Mouse (Mus musculus): ENCODE data around the gene Hist1h4m. TPM values are rescaled to one million over a fixed set of nuclear protein-coding genes. Genes with fewer than 3 reads are reported as not detected.

The Hist1h4m gene
- polyA plus RNA-seq, 1 experiment from 2014 or later: not detected

- peak overlapping the region; percentile 38; the same call in 1 of the 2 replicates for H3K4me2 ChIP-seq
Observed at GRCm38 (mm10) chr13:21852215-21852945, 40.8 kb downstream of the Hist1h4m start.

GRCm38 (mm10) chr13:21855146-21855545, 43.6 kb downstream of the Hist1h4m start:
- peak overlapping the region; percentile 55 for H3K4me2 ChIP-seq
- no peaks in the 10 kb centered on the region for H3K27me3 ChIP-seq
- H3K36me3 ChIP-seq: no peaks in the 10 kb centered on the region
- peak overlapping the region; percentile 47 for H3K4me3 ChIP-seq
- no peaks in the 10 kb centered on the region for H3K9me3 ChIP-seq (replicated peaks)
- peaks cover 15% of the 10 kb centered on the region for H3K4me1 ChIP-seq (replicated peaks)
- H3K27ac ChIP-seq: no peak overlapping the region
- H3K9ac ChIP-seq: no peak overlapping the region
- peak; percentile 50; the same call in 1 of the 2 replicates for ATAC-seq (replicated peaks; ENCODE audit: insufficient number of reproducible peaks, insufficient read depth, low FRiP score, low read depth)
- 5% methylated on average over 11 of the region's 11 CpGs for WGBS

More at GRCm38 (mm10) chr13:21852215-21852945, 40.8 kb downstream of the Hist1h4m start:
- WGBS: 37% methylated on average over 3 of the region's 3 CpGs
- Histone ChIP-seq H3K9me3 (replicated peaks) (no peaks in the 10 kb centered on the region), H3K4me3 (no peak overlapping the region), H3K36me3 (no peaks in the 10 kb centered on the region), H3K27ac (peak overlapping the region; percentile 82), H3K27me3 (no peaks in the 10 kb centered on the region), H3K9ac (no peak overlapping the region), H3K4me1 (replicated peaks) (peaks cover 15% of the 10 kb centered on the region)
- peak; percentile 71; the same call in 1 of the 2 replicates for ATAC-seq (replicated peaks; ENCODE audit: insufficient number of reproducible peaks, insufficient read depth, low FRiP score, low read depth)

DNA sequence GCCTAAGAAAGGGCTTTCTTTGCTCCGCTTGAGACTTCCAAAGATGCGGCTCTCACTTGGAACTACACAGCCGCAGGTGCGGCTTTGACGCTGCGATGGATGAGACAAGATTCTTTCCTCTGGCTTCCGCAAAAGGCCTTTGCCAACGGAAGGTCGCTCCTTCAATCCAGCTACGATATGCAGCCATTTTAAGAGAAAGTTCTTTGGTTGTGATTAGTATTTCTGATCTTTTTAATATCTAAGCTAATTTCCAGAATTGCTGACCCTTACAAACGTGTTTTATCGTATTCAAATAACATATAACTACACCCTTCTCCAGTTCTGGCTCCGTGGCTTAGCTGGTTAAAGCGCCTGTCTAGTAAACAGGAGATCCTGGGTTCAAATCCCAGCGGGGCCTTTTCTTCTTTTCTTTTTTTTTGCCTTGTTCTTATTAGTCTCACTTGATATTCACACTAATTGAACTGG, 44.2 kb downstream of the Hist1h4m start:
- no peaks in the 10 kb centered on the region for H3K27me3 ChIP-seq
- 4% methylated on average over 15 of the region's 15 CpGs for WGBS
- H3K27ac ChIP-seq: no peak overlapping the region
- ATAC-seq (replicated peaks; ENCODE audit: insufficient number of reproducible peaks, insufficient read depth, low FRiP score, low read depth): no peak
- peak overlapping the region; percentile 16; the same call in 1 of the 2 replicates for H3K9ac ChIP-seq
- H3K4me3 ChIP-seq: peak overlapping the region; percentile 47
- H3K4me2 ChIP-seq: peak overlapping the region; percentile 55
- no peaks in the 10 kb centered on the region for H3K9me3 ChIP-seq (replicated peaks)
- H3K4me1 ChIP-seq (replicated peaks): peaks cover 15% of the 10 kb centered on the region
- H3K36me3 ChIP-seq: no peaks in the 10 kb centered on the region

DNA sequence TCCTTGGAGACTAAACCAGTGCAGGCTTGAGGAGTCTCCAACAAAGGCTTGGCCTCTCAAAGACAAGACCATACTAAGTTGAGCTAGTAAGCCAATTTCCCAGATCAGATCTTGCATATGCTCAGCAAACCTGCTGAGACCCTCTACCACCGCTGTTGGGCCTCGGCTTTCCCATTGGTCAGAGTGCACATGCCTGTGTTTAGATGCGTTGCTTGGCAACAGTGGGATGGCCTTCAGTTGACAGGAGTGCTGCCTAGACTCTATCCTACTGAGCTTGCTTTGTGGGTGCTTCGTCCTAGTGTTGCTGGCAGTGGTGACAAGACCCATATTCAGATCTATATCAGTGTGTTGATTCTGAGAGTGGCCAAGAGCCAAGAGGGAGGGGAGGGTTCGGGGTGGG, 50.1 kb downstream of the Hist1h4m start:
- Histone ChIP-seq H3K27ac (no peak overlapping the region), H3K9me3 (replicated peaks) (no peaks in the 10 kb centered on the region), H3K9ac (no peak overlapping the region), H3K4me3 (no peak overlapping the region), H3K4me1 (replicated peaks) (no peaks in the 10 kb centered on the region), H3K4me2 (no peak overlapping the region), H3K27me3 (no peaks in the 10 kb centered on the region), H3K36me3 (no peaks in the 10 kb centered on the region)
- 19% methylated on average over 5 of the region's 5 CpGs for WGBS
- no peak for ATAC-seq (replicated peaks; ENCODE audit: insufficient number of reproducible peaks, insufficient read depth, low FRiP score, low read depth)

Small RNA genes lying within 50 kb of the gene (microRNA-seq; reads per million reads assigned to microRNA genes)
- not detected for gene Gm19658
- not detected for gene Gm44346
- not detected for gene Gm44466

Other genes with a start within 250 kb of the Hist1h4m start
- not detected in 2 replicates for gene Olfr1364, start 230.0 kb upstream of the Hist1h4m start, polyA plus RNA-seq (2015; fragmentation: Nextera tagmentation; extraction: Ambion mirVana)
- not detected in 2 replicates for gene Olfr1362, start 197.7 kb upstream of the Hist1h4m start, polyA plus RNA-seq (2015; fragmentation: Nextera tagmentation; extraction: Ambion mirVana)
- gene Olfr11, start 169.2 kb upstream of the Hist1h4m start, polyA plus RNA-seq (2015; fragmentation: Nextera tagmentation; extraction: Ambion mirVana): not detected in 2 replicates
- gene Olfr1361, start 148.4 kb upstream of the Hist1h4m start, polyA plus RNA-seq (2015; fragmentation: Nextera tagmentation; extraction: Ambion mirVana): not detected in 2 replicates
- not detected in 2 replicates for gene Olfr1360, start 134.3 kb upstream of the Hist1h4m start, polyA plus RNA-seq (2015; fragmentation: Nextera tagmentation; extraction: Ambion mirVana)
- gene Olfr1359, start 113.6 kb upstream of the Hist1h4m start, polyA plus RNA-seq (2015; fragmentation: Nextera tagmentation; extraction: Ambion mirVana): not detected in 2 replicates
- gene Hist1h2bl, start 95.6 kb upstream of the Hist1h4m start, polyA plus RNA-seq (2015; fragmentation: Nextera tagmentation; extraction: Ambion mirVana): 0.47 and 1.3 TPM in 2 replicates
- gene Hist1h2ai, start 95.3 kb upstream of the Hist1h4m start, polyA plus RNA-seq (2015; fragmentation: Nextera tagmentation; extraction: Ambion mirVana): 9.9 and 11.4 TPM in 2 replicates
- gene Hist1h3h, start 94.1 kb upstream of the Hist1h4m start, polyA plus RNA-seq (2015; fragmentation: Nextera tagmentation; extraction: Ambion mirVana): 1.5 and 5.4 TPM in 2 replicates
- 1.3 and 2.3 TPM in 2 replicates for gene Hist1h2bm, start 89.7 kb upstream of the Hist1h4m start, polyA plus RNA-seq (2015; fragmentation: Nextera tagmentation; extraction: Ambion mirVana)
- 0.66 and 0.67 TPM in 2 replicates for gene Hist1h4j, start 76.7 kb upstream of the Hist1h4m start, polyA plus RNA-seq (2015; fragmentation: Nextera tagmentation; extraction: Ambion mirVana)
- 1.3 and 3.0 TPM in 2 replicates for gene Hist1h4k, start 61.2 kb upstream of the Hist1h4m start, polyA plus RNA-seq (2015; fragmentation: Nextera tagmentation; extraction: Ambion mirVana)
- gene Hist1h2ak, start 57.9 kb upstream of the Hist1h4m start, polyA plus RNA-seq (2015; fragmentation: Nextera tagmentation; extraction: Ambion mirVana): 9.5 and 11.0 TPM in 2 replicates
- gene Hist1h2bn, start 57.6 kb upstream of the Hist1h4m start, polyA plus RNA-seq (2015; fragmentation: Nextera tagmentation; extraction: Ambion mirVana): 2.0 and 3.0 TPM in 2 replicates
- gene Hist1h1b, start 31.1 kb upstream of the Hist1h4m start, polyA plus RNA-seq (2015; fragmentation: Nextera tagmentation; extraction: Ambion mirVana): 8.6 and 10.7 TPM in 2 replicates
- gene Hist1h3i, start 28.4 kb upstream of the Hist1h4m start, polyA plus RNA-seq (2015; fragmentation: Nextera tagmentation; extraction: Ambion mirVana): 56.3 and 60.4 TPM in 2 replicates
- gene Hist1h2an, start 24.5 kb upstream of the Hist1h4m start, polyA plus RNA-seq (2015; fragmentation: Nextera tagmentation; extraction: Ambion mirVana): 2.3 and 3.2 TPM in 2 replicates
- 0.86 and 1.4 TPM in 2 replicates for gene Hist1h2bp, start 24.3 kb upstream of the Hist1h4m start, polyA plus RNA-seq (2015; fragmentation: Nextera tagmentation; extraction: Ambion mirVana)
- 7.2 and 7.3 TPM in 2 replicates for gene Hist1h2bq, start 1.5 kb upstream of the Hist1h4m start, polyA plus RNA-seq (2015; fragmentation: Nextera tagmentation; extraction: Ambion mirVana)
- 3.5 TPM in 1 of 2 replicates, not detected in the other for gene Hist1h2ao, start 1.3 kb upstream of the Hist1h4m start, polyA plus RNA-seq (2015; fragmentation: Nextera tagmentation; extraction: Ambion mirVana)
- gene Hist1h4n, start 20.4 kb downstream of the Hist1h4m start, polyA plus RNA-seq (2015; fragmentation: Nextera tagmentation; extraction: Ambion mirVana): 6.2 and 11.6 TPM in 2 replicates
- gene Hist1h2ap, start 21.8 kb downstream of the Hist1h4m start, polyA plus RNA-seq (2015; fragmentation: Nextera tagmentation; extraction: Ambion mirVana): 1,372 and 1,424 TPM in 2 replicates
- gene Hist1h2br, start 22.0 kb downstream of the Hist1h4m start, polyA plus RNA-seq (2015; fragmentation: Nextera tagmentation; extraction: Ambion mirVana): 7.8 TPM in 2 replicates
- gene Zfp184, start 133.3 kb downstream of the Hist1h4m start, polyA plus RNA-seq (2015; fragmentation: Nextera tagmentation; extraction: Ambion mirVana): 3.8 and 5.1 TPM in 2 replicates
- gene Pom121l2, start 169.4 kb downstream of the Hist1h4m start, polyA plus RNA-seq (2015; fragmentation: Nextera tagmentation; extraction: Ambion mirVana): not detected in 2 replicates
- 9.5 and 113 TPM in 2 replicates for gene Prss16, start 198.0 kb downstream of the Hist1h4m start, polyA plus RNA-seq (2015; fragmentation: Nextera tagmentation; extraction: Ambion mirVana)
- gene Hist1h2ah, start 223.8 kb downstream of the Hist1h4m start, polyA plus RNA-seq (2015; fragmentation: Nextera tagmentation; extraction: Ambion mirVana): 3.5 TPM in 1 of 2 replicates, not detected in the other
- 1.6 and 1.7 TPM in 2 replicates for gene Hist1h2bk, start 224.1 kb downstream of the Hist1h4m start, polyA plus RNA-seq (2015; fragmentation: Nextera tagmentation; extraction: Ambion mirVana)
- 8.6 and 12.1 TPM in 2 replicates for gene Hist1h4i, start 229.6 kb downstream of the Hist1h4m start, polyA plus RNA-seq (2015; fragmentation: Nextera tagmentation; extraction: Ambion mirVana)
- 11.2 and 12.4 TPM in 2 replicates for gene Hist1h2ag, start 231.2 kb downstream of the Hist1h4m start, polyA plus RNA-seq (2015; fragmentation: Nextera tagmentation; extraction: Ambion mirVana)
- 2.8 and 5.8 TPM in 2 replicates for gene Hist1h2bj, start 231.5 kb downstream of the Hist1h4m start, polyA plus RNA-seq (2015; fragmentation: Nextera tagmentation; extraction: Ambion mirVana)

All from heart, embryonic 15.5 days (tissue).